Mouse (Mus musculus): ENCODE results near the gene A730009L09Rik. TPM values are rescaled to one million over a fixed set of nuclear protein-coding genes. Genes with fewer than 3 reads are reported as not detected.

Gene A730009L09Rik
- polyA plus RNA-seq, 1 experiment = not detected

- 84% methylated on average over 5 of the region's 5 CpGs for WGBS
- no peak for DNase-seq
- H3K27ac ChIP-seq (ENCODE audit: control insufficient read depth, insufficient read depth, low read length) = no peak overlapping the region
- no peaks in the 10 kb centered on the region for H3K36me3 ChIP-seq (ENCODE audit: control insufficient read depth, insufficient read depth, low read length)
- no peaks in the 10 kb centered on the region for H3K27me3 ChIP-seq (ENCODE audit: control insufficient read depth, insufficient read depth, low read length)
- no peak for TF ChIP-seq CTCF (IDR thresholded peaks at IDR 0.05; ENCODE audit: borderline replicate concordance, control insufficient read depth, extremely low read depth, insufficient read depth, low read length, poor library complexity)
- no peak for TF ChIP-seq POLR2A (IDR thresholded peaks at IDR 0.05; ENCODE audit: control insufficient read depth, extremely low read depth, insufficient read depth, low read length, poor library complexity)
- H3K4me3 ChIP-seq (ENCODE audit: control insufficient read depth, insufficient read depth, low read length) = no peak overlapping the region
- no peaks in the 10 kb centered on the region for H3K4me1 ChIP-seq (replicated peaks; ENCODE audit: control insufficient read depth, insufficient read depth, low read length)
These were observed 8.1 kb downstream of the A730009L09Rik start for GRCm38 (mm10) chr16:84523061-84523460.

DNA sequence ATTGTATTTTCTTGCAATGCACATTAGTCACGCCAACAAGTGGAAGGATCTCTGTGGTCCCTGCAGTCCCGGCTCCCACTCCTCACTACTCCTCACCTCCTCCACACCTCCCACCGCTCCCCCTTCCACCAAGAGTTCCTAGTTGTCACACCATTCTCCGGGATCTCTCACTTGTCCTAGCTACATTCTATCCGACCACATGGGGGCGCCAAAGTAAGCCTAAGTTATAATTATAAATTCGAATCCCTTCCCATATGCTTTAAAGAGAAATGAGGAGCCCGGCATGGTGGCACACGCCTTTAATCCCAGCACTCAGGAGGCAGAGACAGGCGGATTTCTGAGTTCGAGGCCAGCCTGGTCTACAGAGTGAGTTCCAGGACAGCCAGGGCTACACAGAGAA, 12.5 kb downstream of the A730009L09Rik start:
- H3K4me3 ChIP-seq (ENCODE audit: control insufficient read depth, insufficient read depth, low read length) = no peak overlapping the region
- H3K36me3 ChIP-seq (ENCODE audit: control insufficient read depth, insufficient read depth, low read length) = no peaks in the 10 kb centered on the region
- H3K4me1 ChIP-seq (replicated peaks; ENCODE audit: control insufficient read depth, insufficient read depth, low read length) = no peaks in the 10 kb centered on the region
- TF ChIP-seq CTCF (IDR thresholded peaks at IDR 0.05; ENCODE audit: borderline replicate concordance, control insufficient read depth, extremely low read depth, insufficient read depth, low read length, poor library complexity) (peak; percentile 25; the same call in 1 of the 2 replicates), POLR2A (IDR thresholded peaks at IDR 0.05; ENCODE audit: control insufficient read depth, extremely low read depth, insufficient read depth, low read length, poor library complexity) (no peak)
- peak; percentile 52 for DNase-seq
- 27% methylated on average over 11 of the region's 11 CpGs for WGBS
- no peak overlapping the region for H3K27ac ChIP-seq (ENCODE audit: control insufficient read depth, insufficient read depth, low read length)
- H3K27me3 ChIP-seq (ENCODE audit: control insufficient read depth, insufficient read depth, low read length) = no peaks in the 10 kb centered on the region

- no peak for TF ChIP-seq CTCF (IDR thresholded peaks at IDR 0.05; ENCODE audit: borderline replicate concordance, control insufficient read depth, extremely low read depth, insufficient read depth, low read length, poor library complexity)
- TF ChIP-seq POLR2A (IDR thresholded peaks at IDR 0.05; ENCODE audit: control insufficient read depth, extremely low read depth, insufficient read depth, low read length, poor library complexity) = no peak
- Histone ChIP-seq H3K36me3 (ENCODE audit: control insufficient read depth, insufficient read depth, low read length) (no peaks in the 10 kb centered on the region), H3K27me3 (ENCODE audit: control insufficient read depth, insufficient read depth, low read length) (no peaks in the 10 kb centered on the region), H3K4me1 (replicated peaks; ENCODE audit: control insufficient read depth, insufficient read depth, low read length) (no peaks in the 10 kb centered on the region), H3K4me3 (ENCODE audit: control insufficient read depth, insufficient read depth, low read length) (no peak overlapping the region), H3K27ac (ENCODE audit: control insufficient read depth, insufficient read depth, low read length) (no peak overlapping the region)
- no peak for DNase-seq
- WGBS = 68% methylated on average over 3 of the region's 3 CpGs
These were observed 17.9 kb downstream of the A730009L09Rik start for GRCm38 (mm10) chr16:84532803-84533202.

DNA sequence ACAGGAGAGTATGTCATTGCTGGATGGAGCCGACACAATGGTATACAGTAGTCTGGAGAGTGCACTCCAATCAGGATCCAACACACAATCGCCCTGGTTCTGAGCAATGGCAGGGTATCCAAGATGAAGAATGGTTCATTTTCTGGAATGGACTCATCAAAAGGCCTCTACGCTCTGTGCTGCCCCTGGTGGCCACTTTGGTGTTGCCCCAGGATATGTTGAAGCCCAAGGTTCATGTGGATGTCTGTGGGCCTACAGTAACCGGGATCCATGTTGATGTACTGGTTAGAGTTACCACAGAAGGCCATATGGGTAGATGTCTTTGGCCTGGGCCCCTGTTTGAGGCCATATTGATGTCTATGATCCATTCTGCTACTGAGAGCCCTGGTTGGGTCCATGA, 31.1 kb downstream of the A730009L09Rik start:
- TF ChIP-seq POLR2A (IDR thresholded peaks at IDR 0.05; ENCODE audit: control insufficient read depth, extremely low read depth, insufficient read depth, low read length, poor library complexity) (no peak), CTCF (IDR thresholded peaks at IDR 0.05; ENCODE audit: borderline replicate concordance, control insufficient read depth, extremely low read depth, insufficient read depth, low read length, poor library complexity) (no peak)
- H3K36me3 ChIP-seq (ENCODE audit: control insufficient read depth, insufficient read depth, low read length) = no peaks in the 10 kb centered on the region
- no peaks in the 10 kb centered on the region for H3K4me1 ChIP-seq (replicated peaks; ENCODE audit: control insufficient read depth, insufficient read depth, low read length)
- no peak overlapping the region for H3K27ac ChIP-seq (ENCODE audit: control insufficient read depth, insufficient read depth, low read length)
- WGBS = 96% methylated on average over 4 of the region's 4 CpGs
- no peaks in the 10 kb centered on the region for H3K27me3 ChIP-seq (ENCODE audit: control insufficient read depth, insufficient read depth, low read length)
- DNase-seq = no peak
- no peak overlapping the region for H3K4me3 ChIP-seq (ENCODE audit: control insufficient read depth, insufficient read depth, low read length)

DNA sequence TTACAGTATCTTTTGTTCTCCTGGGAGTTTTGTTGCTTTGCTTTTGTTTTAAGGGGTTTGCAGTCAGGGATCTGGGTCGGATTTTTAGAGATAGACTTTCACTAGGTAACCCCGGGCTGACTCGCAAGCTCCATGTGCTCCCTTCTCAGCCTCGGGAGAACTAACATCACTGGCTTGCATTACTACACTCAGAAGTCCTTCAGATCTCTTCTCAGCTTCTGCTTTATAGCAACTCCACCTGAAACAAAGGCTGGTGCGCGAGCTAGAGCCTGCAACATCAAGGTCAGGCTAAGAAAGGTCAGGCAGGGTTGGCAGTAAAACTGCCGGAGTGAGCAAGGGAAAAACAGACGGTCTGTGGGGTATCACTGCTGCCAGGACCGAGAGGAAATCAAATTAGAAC, 34.2 kb downstream of the A730009L09Rik start:
- no peak for DNase-seq
- no peaks in the 10 kb centered on the region for H3K27me3 ChIP-seq (ENCODE audit: control insufficient read depth, insufficient read depth, low read length)
- no peaks in the 10 kb centered on the region for H3K36me3 ChIP-seq (ENCODE audit: control insufficient read depth, insufficient read depth, low read length)
- TF ChIP-seq POLR2A (IDR thresholded peaks at IDR 0.05; ENCODE audit: control insufficient read depth, extremely low read depth, insufficient read depth, low read length, poor library complexity) = no peak
- TF ChIP-seq CTCF (IDR thresholded peaks at IDR 0.05; ENCODE audit: borderline replicate concordance, control insufficient read depth, extremely low read depth, insufficient read depth, low read length, poor library complexity) = no peak
- no peak overlapping the region for H3K4me3 ChIP-seq (ENCODE audit: control insufficient read depth, insufficient read depth, low read length)
- WGBS = 76% methylated on average over 9 of the region's 9 CpGs
- no peak overlapping the region for H3K27ac ChIP-seq (ENCODE audit: control insufficient read depth, insufficient read depth, low read length)
- H3K4me1 ChIP-seq (replicated peaks; ENCODE audit: control insufficient read depth, insufficient read depth, low read length) = no peaks in the 10 kb centered on the region

GRCm38 (mm10) chr16:84550445-84550844, 35.5 kb downstream of the A730009L09Rik start:
- no peak for DNase-seq
- H3K27ac ChIP-seq (ENCODE audit: control insufficient read depth, insufficient read depth, low read length) = no peak overlapping the region
- no peaks in the 10 kb centered on the region for H3K27me3 ChIP-seq (ENCODE audit: control insufficient read depth, insufficient read depth, low read length)
- no peak for TF ChIP-seq POLR2A (IDR thresholded peaks at IDR 0.05; ENCODE audit: control insufficient read depth, extremely low read depth, insufficient read depth, low read length, poor library complexity)
- no peak for TF ChIP-seq CTCF (IDR thresholded peaks at IDR 0.05; ENCODE audit: borderline replicate concordance, control insufficient read depth, extremely low read depth, insufficient read depth, low read length, poor library complexity)
- 84% methylated on average over 5 of the region's 5 CpGs for WGBS
- H3K36me3 ChIP-seq (ENCODE audit: control insufficient read depth, insufficient read depth, low read length) = no peaks in the 10 kb centered on the region
- no peaks in the 10 kb centered on the region for H3K4me1 ChIP-seq (replicated peaks; ENCODE audit: control insufficient read depth, insufficient read depth, low read length)
- H3K4me3 ChIP-seq (ENCODE audit: control insufficient read depth, insufficient read depth, low read length) = no peak overlapping the region

GRCm38 (mm10) chr16:84553981-84554380, 39.1 kb downstream of the A730009L09Rik start:
- Histone ChIP-seq H3K27me3 (ENCODE audit: control insufficient read depth, insufficient read depth, low read length) (no peaks in the 10 kb centered on the region), H3K36me3 (ENCODE audit: control insufficient read depth, insufficient read depth, low read length) (no peaks in the 10 kb centered on the region), H3K4me3 (ENCODE audit: control insufficient read depth, insufficient read depth, low read length) (no peak overlapping the region), H3K4me1 (replicated peaks; ENCODE audit: control insufficient read depth, insufficient read depth, low read length) (no peaks in the 10 kb centered on the region), H3K27ac (ENCODE audit: control insufficient read depth, insufficient read depth, low read length) (no peak overlapping the region)
- DNase-seq = no peak
- WGBS = 56% methylated on average over 13 of the region's 13 CpGs
- TF ChIP-seq CTCF (IDR thresholded peaks at IDR 0.05; ENCODE audit: borderline replicate concordance, control insufficient read depth, extremely low read depth, insufficient read depth, low read length, poor library complexity) = no peak
- TF ChIP-seq POLR2A (IDR thresholded peaks at IDR 0.05; ENCODE audit: control insufficient read depth, extremely low read depth, insufficient read depth, low read length, poor library complexity) = no peak
